Mouse (Mus musculus): ENCODE measurements around the gene Spi1.

Gene Spi1

DNA sequence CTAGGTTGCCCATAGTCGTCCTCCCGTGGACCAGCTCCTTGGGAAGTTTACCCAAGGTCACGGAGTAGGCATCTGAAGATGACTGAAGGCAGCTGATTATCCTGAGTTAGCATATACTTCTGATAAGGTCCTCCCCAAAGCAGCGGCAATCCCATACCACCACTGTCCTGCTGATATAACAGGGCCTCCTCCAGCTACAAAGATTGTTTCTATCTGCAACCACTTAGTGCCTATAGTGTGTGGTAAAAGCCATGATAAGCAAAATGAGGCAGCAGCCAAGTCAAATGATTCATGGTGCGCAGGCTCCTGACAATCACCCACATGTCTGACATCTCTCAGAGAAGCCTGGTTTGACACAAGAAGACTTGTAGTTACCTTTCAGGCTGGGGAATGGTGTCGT lies 82.8 kb downstream of the Spi1 start:
- no peak for DNase-seq (ENCODE audit: extremely low spot score, low read depth, low spot score)

All from hindlimb bud, embryonic 11.5 days (tissue).